Mouse (Mus musculus) limb, embryonic 13.5 days (tissue): ENCODE measurements around the gene Noxo1. TPM values are rescaled to one million over a fixed set of nuclear protein-coding genes. Genes with fewer than 3 reads are reported as not detected.

Experiments used
- ATAC-seq: fragments of 200-750 bp; cut with Nextera tagmentation; 2 replicates; pipeline ENCODE4 v1.8.0; 2017; ENCODE audit warnings: low read depth, moderate number of reproducible peaks, moderate TSS enrichment; ENCODE audit not compliant: low FRiP score
- H3K27ac ChIP-seq: fragments of 300-500 bp; sonication (generic); 2 replicates; pipeline ENCODE4 v1.5.1; 2015; ENCODE audit warnings: inconsistent platforms, mild to moderate bottlenecking, moderate library complexity
- H3K27me3 ChIP-seq: fragments of 300-500 bp; sonication (generic); 2 replicates; pipeline ENCODE4 v1.6.1; 2015; ENCODE audit warnings: mild to moderate bottlenecking, inconsistent platforms
- H3K36me3 ChIP-seq: fragments of 300-500 bp; sonication (generic); 2 replicates; pipeline ENCODE4 v1.6.1; 2015; ENCODE audit warnings: inconsistent platforms, mild to moderate bottlenecking, moderate library complexity
- H3K4me1 ChIP-seq: fragments of 300-500 bp; sonication (generic); 2 replicates; pipeline ENCODE4 v1.6.1; 2015; ENCODE audit warnings: inconsistent platforms
- H3K4me2 ChIP-seq: fragments of 300-500 bp; sonication (generic); replicated peaks from 2 replicates; pipeline ENCODE4 v1.6.1; 2015; ENCODE audit warnings: inconsistent platforms, mild to moderate bottlenecking, moderate library complexity
- H3K4me3 ChIP-seq: fragments of 300-500 bp; sonication (generic); 2 replicates; pipeline ENCODE4 v1.5.1; 2015; ENCODE audit warnings: moderate library complexity, mild to moderate bottlenecking, inconsistent platforms
- H3K9ac ChIP-seq: fragments of 300-500 bp; sonication (generic); 2 replicates; pipeline ENCODE4 v1.6.1; 2015; ENCODE audit warnings: mild to moderate bottlenecking, inconsistent platforms
- H3K9me3 ChIP-seq: fragments of 300-500 bp; sonication (generic); 2 replicates; pipeline ENCODE4 v1.6.1; 2016; ENCODE audit warnings: inconsistent platforms
- WGBS: fragments of 180-500 bp; shearing (Covaris S2); methylation state at CpG from one replicate; pipeline ENCODE4 v1.1.7; 2015; 5-methylcytosine and 5-hydroxymethylcytosine counted together
- polyA plus RNA-seq: library from polyadenylated mRNA; unstranded; fragments of >200 nt; fragmentation: Nextera tagmentation; extraction: Ambion mirVana; gene quantifications from 2 replicates; pipeline ENCODE4 v1.2.1, GENCODE M21; 2015

Gene Noxo1
- polyA plus RNA-seq, 1 experiment from 2014 or later, result 3.1 TPM

DNA sequence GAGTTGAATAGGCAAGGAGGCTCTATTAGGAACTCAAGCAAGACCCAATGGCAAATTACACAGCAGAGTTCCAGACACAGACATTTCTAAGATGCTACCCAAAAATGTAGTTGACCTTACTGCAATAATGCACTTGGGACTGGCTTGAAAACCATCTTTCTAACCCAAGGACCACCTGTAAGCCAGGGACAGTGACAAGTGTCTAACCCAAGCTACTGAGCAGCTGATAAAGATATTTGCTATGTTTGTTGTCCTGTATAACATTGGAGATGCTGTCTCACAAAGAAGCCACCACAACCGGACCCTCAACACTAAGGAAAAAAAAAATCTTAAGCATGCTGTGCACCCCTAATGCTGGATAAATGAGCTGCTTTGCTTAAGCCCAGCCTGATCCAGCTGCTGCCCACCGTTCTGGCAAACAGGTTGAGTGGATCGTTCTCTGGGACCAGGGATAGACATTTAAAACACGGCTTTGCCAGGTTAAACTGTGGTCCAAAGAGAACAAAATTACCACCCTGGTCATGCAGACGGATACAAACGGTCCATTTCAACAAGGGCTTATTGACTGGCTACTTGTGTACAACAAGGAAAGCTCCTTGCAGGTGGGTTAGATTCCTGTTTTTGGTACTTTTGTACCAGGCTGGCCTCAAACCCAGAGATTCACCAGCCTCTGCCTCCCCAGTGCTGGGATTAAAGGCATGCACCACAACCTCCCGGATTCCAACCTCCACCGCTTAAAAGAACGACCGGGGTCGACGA is 27.3 kb downstream of the Noxo1 start:
- no peaks in the 10 kb centered on the region for H3K27me3 ChIP-seq
- WGBS, result 1% methylated on average over 12 of the region's 12 CpGs

DNA sequence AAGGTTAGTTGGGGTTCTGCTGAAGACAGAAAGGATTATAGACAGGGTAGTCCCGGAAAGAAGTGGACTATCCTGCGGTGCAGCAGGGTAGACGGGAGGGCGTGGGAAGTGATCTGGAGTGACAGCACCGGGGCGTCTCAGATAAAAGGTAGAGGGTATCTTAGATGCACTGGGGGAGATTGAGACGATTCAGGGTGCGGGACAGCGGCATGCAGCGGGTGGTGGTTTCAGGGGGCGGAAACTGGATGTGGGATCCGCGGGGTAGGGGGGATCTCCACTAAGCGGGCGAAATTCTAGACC is 27.8 kb downstream of the Noxo1 start:
- H3K9ac ChIP-seq, result peak overlapping the region; percentile 78
- WGBS, result under 1% methylated on average over 15 of the region's 15 CpGs
- H3K4me1 ChIP-seq, result peaks cover 31% of the 10 kb centered on the region
- ATAC-seq, result peak; percentile 1; the same call in 1 of the 2 replicates
- H3K36me3 ChIP-seq, result peaks cover 19% of the 10 kb centered on the region
- H3K4me2 ChIP-seq, result peak overlapping the region; percentile 91
- no peaks in the 10 kb centered on the region for H3K27me3 ChIP-seq
- H3K4me3 ChIP-seq, result peak overlapping the region; percentile 83
- H3K27ac ChIP-seq, result peak overlapping the region; percentile 79; the same call in 1 of the 2 replicates
- no peaks in the 10 kb centered on the region for H3K9me3 ChIP-seq

More for the DNA sequence above, 27.3 kb downstream of the Noxo1 start:
- Histone ChIP-seq H3K36me3 (peaks cover 24% of the 10 kb centered on the region), H3K4me2 (peak overlapping the region; percentile 91), H3K27ac (peak overlapping the region; percentile 79; the same call in 1 of the 2 replicates), H3K4me3 (peak overlapping the region; percentile 83), H3K4me1 (peaks cover 34% of the 10 kb centered on the region), H3K9me3 (no peaks in the 10 kb centered on the region), H3K9ac (peak overlapping the region; percentile 78)
- ATAC-seq, result no peak

DNA sequence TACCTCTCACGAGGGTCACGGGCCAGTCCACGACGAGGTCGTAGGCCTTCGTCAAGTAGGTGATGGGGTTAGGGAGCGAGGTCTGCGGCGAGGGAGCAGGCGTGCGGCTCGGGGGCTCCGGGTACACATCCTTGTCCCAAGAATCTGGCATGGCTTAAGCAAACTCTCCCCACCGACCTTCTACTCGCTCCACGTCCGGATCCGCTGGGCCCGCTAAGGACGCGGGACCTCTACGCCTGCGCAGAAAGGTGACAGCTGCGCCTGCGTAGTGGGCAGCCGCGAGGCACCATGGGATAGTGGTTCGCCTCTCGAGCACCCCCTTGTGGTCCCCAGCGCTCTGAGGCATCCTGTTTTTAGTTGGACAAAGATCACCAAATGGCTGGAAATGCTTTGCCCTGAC is 28.1 kb downstream of the Noxo1 start, which contains the start of gene Ndufb10:
Gene Ndufb10 (minus strand): TSS at position 295 of the 400 bp plus-strand sequence.
- no peaks in the 10 kb centered on the region for H3K9me3 ChIP-seq
- WGBS, result 0% methylated on average over 30 of the region's 30 CpGs
- peak; percentile 75 for ATAC-seq

DNA sequence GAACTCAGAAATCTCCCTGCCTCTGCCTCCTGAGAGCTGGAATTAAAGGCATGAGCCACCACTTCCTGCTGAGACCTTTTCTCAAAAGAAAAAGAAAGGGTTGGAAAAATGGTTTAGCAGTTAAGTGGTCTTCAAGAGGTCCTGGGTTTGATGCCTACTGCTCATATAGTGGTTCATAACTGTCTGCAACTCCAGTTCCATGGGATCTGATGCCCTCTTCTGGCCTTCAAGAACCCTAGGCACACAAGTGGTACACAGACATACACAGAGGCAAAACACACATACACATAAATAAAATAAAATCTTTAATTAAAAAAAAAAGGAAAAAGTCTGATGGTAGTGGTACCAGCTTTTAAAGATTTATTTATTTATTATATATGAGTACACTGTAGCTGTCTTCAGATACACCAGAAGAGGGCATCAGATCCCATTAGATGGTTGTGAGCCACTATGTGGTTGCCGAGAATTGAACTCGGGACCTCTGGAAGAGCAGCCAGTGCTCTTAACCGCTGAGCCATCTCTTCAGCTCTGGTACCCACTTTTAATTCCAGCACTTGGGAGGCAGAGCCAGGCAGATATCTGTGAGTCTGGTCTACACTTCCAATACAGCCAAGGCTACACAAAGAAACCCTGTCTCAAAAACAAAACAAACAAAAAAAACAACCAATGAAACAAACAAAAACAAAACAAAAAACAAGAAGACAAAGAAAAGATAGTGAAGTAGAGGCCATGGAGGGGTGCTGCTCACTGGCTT is 29.8 kb downstream of the Noxo1 start:
- Histone ChIP-seq H3K27ac (no peak overlapping the region), H3K9ac (no peak overlapping the region), H3K4me1 (peaks cover 29% of the 10 kb centered on the region), H3K4me3 (no peak overlapping the region), H3K36me3 (peaks cover 16% of the 10 kb centered on the region), H3K27me3 (no peaks in the 10 kb centered on the region), H3K9me3 (no peaks in the 10 kb centered on the region), H3K4me2 (no peak overlapping the region)
- 74% methylated on average over 3 of the region's 3 CpGs for WGBS
- no peak for ATAC-seq

More for the DNA sequence above, 28.1 kb downstream of the Noxo1 start, which contains the start of gene Ndufb10:
- Histone ChIP-seq H3K27me3 (no peaks in the 10 kb centered on the region), H3K4me1 (peaks cover 29% of the 10 kb centered on the region), H3K4me2 (peak within 1 kb of the TSS; percentile 91), H3K27ac (peak within 1 kb of the TSS; percentile 79; the same call in 1 of the 2 replicates), H3K4me3 (peak within 1 kb of the TSS; percentile 83), H3K36me3 (peaks cover 19% of the 10 kb centered on the region), H3K9ac (peak within 1 kb of the TSS; percentile 78)

DNA sequence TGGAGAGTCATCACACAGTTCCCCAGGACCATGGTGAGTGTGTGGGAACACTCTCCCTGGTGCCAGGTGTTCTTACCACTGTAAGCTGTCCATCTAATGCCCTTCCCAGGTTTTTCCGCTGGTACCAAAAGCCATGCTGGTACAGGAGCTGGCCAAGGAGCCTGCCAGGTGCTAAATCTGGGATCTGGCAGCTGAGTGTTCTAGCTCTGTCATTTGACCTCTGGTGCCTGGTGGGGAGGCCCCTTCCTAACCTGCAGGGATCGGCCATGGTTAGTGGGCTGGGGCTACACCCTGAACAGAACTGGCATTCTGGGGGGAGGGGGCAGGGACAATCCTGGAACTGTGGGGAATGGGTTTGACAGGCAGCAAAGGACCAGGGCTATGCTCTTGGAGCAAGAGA is 31.6 kb downstream of the Noxo1 start, which contains the start of gene Rpl3l:
Gene Rpl3l (plus strand): TSS at position 203 of the 400 bp plus-strand sequence.
- no peak within 1 kb of the TSS for H3K4me3 ChIP-seq
- H3K4me2 ChIP-seq, result no peak within 1 kb of the TSS
- peaks cover 5% of the 10 kb centered on the region; the same call in 1 of the 2 replicates for H3K27me3 ChIP-seq
- no peaks in the 10 kb centered on the region for H3K9me3 ChIP-seq
- H3K27ac ChIP-seq, result no peak within 1 kb of the TSS
- peak within 1 kb of the TSS; percentile 25; the same call in 1 of the 2 replicates for H3K9ac ChIP-seq
- peaks cover under 1% of the 10 kb centered on the region for H3K36me3 ChIP-seq
- ATAC-seq, result no peak
- 56% methylated on average over 2 of the region's 2 CpGs for WGBS
- H3K4me1 ChIP-seq, result peaks cover 13% of the 10 kb centered on the region

DNA sequence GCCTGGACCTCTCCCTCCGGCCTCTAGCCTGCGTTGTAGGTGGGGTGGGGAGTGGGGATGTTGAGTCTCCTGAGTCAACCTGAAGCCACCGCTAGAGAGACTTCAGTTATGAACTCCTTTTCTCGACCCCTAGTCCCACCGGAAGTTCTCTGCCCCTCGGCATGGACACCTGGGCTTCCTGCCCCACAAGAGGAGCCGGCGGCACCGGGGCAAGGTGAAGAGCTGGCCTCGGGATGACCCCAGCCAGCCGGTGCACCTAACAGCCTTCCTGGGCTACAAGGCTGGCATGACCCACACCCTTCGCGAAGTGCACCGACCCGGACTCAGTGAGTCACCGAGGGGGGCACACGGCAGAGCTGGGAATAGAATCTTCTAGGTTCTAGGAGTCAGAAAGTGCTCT is 32.1 kb downstream of the Noxo1 start:
- peaks cover 7% of the 10 kb centered on the region for H3K4me1 ChIP-seq
- no peak overlapping the region for H3K4me2 ChIP-seq
- no peak for ATAC-seq
- peak overlapping the region; percentile 25; the same call in 1 of the 2 replicates for H3K9ac ChIP-seq
- H3K27me3 ChIP-seq, result peaks cover 6% of the 10 kb centered on the region; the same call in 1 of the 2 replicates
- H3K4me3 ChIP-seq, result no peak overlapping the region
- 72% methylated on average over 17 of the region's 17 CpGs for WGBS
- H3K27ac ChIP-seq, result no peak overlapping the region
- no peaks in the 10 kb centered on the region for H3K9me3 ChIP-seq
- H3K36me3 ChIP-seq, result no peaks in the 10 kb centered on the region

DNA sequence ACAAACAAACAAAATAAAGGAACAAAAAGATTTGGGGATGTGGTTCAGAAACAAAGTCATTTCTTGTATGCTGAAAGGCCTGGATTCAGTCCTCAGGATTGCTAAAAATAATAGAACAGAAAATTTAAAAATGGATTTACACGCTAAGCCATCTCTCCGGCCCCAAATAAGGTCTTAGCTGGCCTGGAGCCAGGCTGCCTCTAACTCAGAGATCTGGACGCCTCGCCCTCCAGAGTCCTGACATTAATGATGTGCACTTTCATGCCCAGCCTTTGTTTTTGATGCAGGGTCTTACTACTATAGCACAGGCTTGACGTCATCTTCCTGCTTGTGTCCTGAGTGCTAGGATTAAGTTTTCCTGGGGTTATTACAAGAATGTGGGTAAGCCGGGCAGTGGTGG is 33.0 kb downstream of the Noxo1 start:
- 83% methylated on average over 6 of the region's 6 CpGs for WGBS

DNA sequence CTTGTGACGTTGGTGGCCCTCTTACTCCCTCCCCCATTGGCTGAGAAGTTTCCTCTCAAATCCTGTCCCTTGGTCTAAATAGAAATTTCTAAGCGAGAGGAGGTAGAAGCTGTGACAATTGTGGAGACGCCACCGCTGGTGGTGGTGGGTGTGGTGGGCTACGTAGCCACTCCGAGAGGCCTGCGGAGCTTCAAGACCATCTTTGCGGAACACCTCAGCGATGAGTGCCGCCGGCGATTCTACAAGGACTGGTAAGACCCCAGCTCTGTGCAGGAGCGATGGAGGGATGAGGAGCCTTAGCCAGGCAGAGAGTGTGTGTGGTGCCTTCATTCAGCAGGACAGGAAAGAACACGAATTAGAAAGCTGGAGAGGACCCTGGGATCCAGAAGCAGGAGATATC is 34.8 kb downstream of the Noxo1 start:
- WGBS, result 77% methylated on average over 14 of the region's 14 CpGs
- peaks cover 11% of the 10 kb centered on the region; the same call in 1 of the 2 replicates for H3K27me3 ChIP-seq
- H3K36me3 ChIP-seq, result no peaks in the 10 kb centered on the region
- no peak overlapping the region for H3K27ac ChIP-seq
- no peaks in the 10 kb centered on the region for H3K9me3 ChIP-seq
- ATAC-seq, result no peak
- H3K9ac ChIP-seq, result no peak overlapping the region
- H3K4me1 ChIP-seq, result peaks cover 1% of the 10 kb centered on the region; the same call in 1 of the 2 replicates
- no peak overlapping the region for H3K4me3 ChIP-seq
- H3K4me2 ChIP-seq, result no peak overlapping the region

More for the DNA sequence above, 33.0 kb downstream of the Noxo1 start:
- H3K4me3 ChIP-seq, result no peak overlapping the region
- H3K27me3 ChIP-seq, result peaks cover 11% of the 10 kb centered on the region; the same call in 1 of the 2 replicates
- H3K36me3 ChIP-seq, result no peaks in the 10 kb centered on the region
- no peak overlapping the region for H3K4me2 ChIP-seq
- H3K9me3 ChIP-seq, result no peaks in the 10 kb centered on the region
- ATAC-seq, result no peak
- H3K4me1 ChIP-seq, result 0 out of 2 replicates have a peak, but pooled peaks cover 2% of the 10 kb centered on the region
- no peak overlapping the region for H3K27ac ChIP-seq
- no peak overlapping the region for H3K9ac ChIP-seq

DNA sequence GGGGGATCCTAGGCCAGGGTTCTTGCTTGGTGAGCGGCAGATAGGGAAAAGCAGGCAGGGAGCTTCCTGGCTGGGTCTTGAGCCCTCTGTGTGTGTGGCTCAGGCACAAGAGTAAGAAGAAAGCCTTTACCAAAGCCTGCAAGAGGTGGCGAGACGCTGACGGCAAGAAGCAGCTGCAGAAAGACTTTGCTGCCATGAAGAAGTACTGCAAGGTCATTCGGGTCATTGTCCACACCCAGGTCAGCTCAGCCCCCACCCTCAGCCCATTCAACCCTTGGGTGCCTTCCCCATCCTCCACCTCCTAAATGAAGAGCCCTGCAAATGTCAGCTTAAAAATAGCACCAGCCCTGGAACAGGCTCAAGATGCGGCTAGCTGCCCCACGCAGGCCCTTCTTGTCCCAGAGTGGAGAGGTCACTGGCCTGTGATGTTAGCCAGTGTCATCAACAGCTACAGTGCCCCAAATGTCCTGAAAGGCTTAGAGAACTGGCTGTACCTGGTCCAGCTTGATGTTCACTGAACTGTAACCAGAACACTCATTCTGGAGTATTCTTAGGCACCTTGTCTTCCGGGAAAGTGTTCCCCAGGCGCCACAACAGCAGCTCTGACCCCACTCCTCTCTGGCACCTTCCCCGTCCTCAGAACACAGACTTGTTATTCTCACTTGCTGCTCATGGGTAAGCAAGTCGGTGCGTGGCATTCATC is 36.4 kb downstream of the Noxo1 start:
- ATAC-seq, result no peak
- H3K9me3 ChIP-seq, result no peaks in the 10 kb centered on the region
- H3K4me1 ChIP-seq, result peaks cover 13% of the 10 kb centered on the region
- peak overlapping the region; percentile 26; the same call in 1 of the 2 replicates for H3K9ac ChIP-seq
- H3K27me3 ChIP-seq, result peaks cover 11% of the 10 kb centered on the region; the same call in 1 of the 2 replicates
- H3K4me2 ChIP-seq, result no peak overlapping the region
- no peaks in the 10 kb centered on the region for H3K36me3 ChIP-seq
- no peak overlapping the region for H3K4me3 ChIP-seq
- 85% methylated on average over 12 of the region's 12 CpGs for WGBS
- H3K27ac ChIP-seq, result no peak overlapping the region

DNA sequence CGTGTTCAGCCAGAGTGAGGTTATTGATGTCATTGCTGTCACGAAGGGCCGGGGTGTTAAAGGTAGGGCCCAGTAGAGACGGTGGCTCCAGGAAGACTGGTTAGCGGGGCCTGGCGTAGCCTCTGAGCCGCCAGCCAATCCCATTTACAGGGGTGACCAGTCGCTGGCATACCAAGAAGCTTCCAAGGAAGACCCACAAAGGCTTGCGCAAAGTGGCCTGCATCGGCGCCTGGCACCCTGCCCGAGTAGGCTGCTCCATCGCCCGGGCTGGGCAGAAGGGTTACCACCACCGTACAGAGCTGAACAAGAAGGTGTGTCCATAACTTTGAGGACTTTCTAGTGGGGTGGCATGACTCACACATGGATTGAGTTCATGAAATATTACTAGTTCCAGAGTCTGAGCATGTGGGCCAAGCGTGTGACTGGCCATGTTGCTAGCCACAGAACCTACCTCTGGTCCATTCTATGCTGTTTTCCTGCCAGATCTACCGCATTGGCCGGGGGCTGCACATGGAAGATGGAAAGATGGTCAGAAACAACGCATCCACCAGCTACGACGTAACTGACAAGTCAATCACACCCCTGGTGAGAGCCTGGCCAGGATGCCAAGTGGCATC is 37.5 kb downstream of the Noxo1 start:
- 88% methylated on average over 21 of the region's 21 CpGs for WGBS
- no peaks in the 10 kb centered on the region for H3K9me3 ChIP-seq
- H3K27ac ChIP-seq, result no peak overlapping the region
- H3K4me3 ChIP-seq, result no peak overlapping the region
- peaks cover 11% of the 10 kb centered on the region; the same call in 1 of the 2 replicates for H3K27me3 ChIP-seq
- H3K4me2 ChIP-seq, result no peak overlapping the region
- H3K9ac ChIP-seq, result 0 out of 2 replicates have a peak overlapping the region, but pooled peaks have one; percentile 46
- peaks cover 17% of the 10 kb centered on the region for H3K4me1 ChIP-seq
- ATAC-seq, result no peak
- no peaks in the 10 kb centered on the region for H3K36me3 ChIP-seq

DNA sequence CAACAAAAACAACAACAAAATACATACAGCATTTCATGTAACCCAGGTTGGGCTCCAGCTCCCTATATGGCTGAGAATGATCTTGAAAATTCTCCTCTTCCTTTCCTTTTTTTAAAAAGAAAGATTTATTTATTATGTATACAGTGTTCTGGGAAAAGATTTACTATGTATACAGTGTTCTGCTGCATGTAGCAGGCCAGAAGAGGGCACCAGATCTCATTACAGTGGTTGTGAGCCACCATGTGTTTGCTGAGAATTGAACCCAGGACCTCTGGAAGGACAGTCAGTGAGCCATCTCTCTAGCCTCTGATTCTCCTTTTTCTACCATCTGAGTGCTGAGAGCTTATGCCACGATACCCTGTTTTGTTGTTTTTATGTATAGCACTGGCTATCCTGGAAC is 38.5 kb downstream of the Noxo1 start:
- Histone ChIP-seq H3K27me3 (peaks cover 11% of the 10 kb centered on the region; the same call in 1 of the 2 replicates), H3K9me3 (no peaks in the 10 kb centered on the region), H3K27ac (no peak overlapping the region), H3K4me3 (no peak overlapping the region), H3K36me3 (peaks cover 4% of the 10 kb centered on the region; the same call in 1 of the 2 replicates), H3K4me2 (no peak overlapping the region), H3K9ac (no peak overlapping the region), H3K4me1 (peaks cover 17% of the 10 kb centered on the region)
- no peak for ATAC-seq
- WGBS, result 88% methylated on average over 1 of the region's 1 CpGs
